In genomic region chr2:29965906-29966305, GRCm38 (mm10) we compare ENCODE assay signal across 8 mouse cellular contexts. TPM values are rescaled to one million over a fixed set of nuclear protein-coding genes. Genes with fewer than 3 reads are reported as not detected.
A peak's percentile ranks its signal among the peaks of the same experiment; 100 is the strongest.
DNase-seq lines count a peak whose midpoint lies in the region; ATAC-seq lines count a peak whose summit lies in the region.

No protein-coding gene starts in this region.

- H3K9me3 ChIP-seq in intestine, embryonic 16.5 days (ENCODE audit: control insufficient read depth, low read length) = no peaks in the 10 kb centered on the region
- no peaks in the 10 kb centered on the region for H3K9me3 ChIP-seq in limb, embryonic 12.5 days
- H3K9me3 ChIP-seq in midbrain, embryonic 15.5 days = no peaks in the 10 kb centered on the region

- H3K4me3 ChIP-seq in intestine, embryonic 16.5 days (ENCODE audit: low read length) = peak overlapping the region; percentile 95
- peak overlapping the region; percentile 91 for H3K4me3 ChIP-seq in limb, embryonic 12.5 days (replicated peaks)
- peak overlapping the region; percentile 88 for H3K4me3 ChIP-seq in midbrain, embryonic 15.5 days

- no peaks in the 10 kb centered on the region for H3K36me3 ChIP-seq in intestine, embryonic 16.5 days (ENCODE audit: control insufficient read depth, insufficient read depth, low read length)
- H3K36me3 ChIP-seq in limb, embryonic 12.5 days = peaks cover 21% of the 10 kb centered on the region
- H3K36me3 ChIP-seq in midbrain, embryonic 15.5 days (replicated peaks) = peaks cover 17% of the 10 kb centered on the region

- H3K27ac ChIP-seq in intestine, embryonic 16.5 days (ENCODE audit: low read length) = peak overlapping the region; percentile 92
- peak overlapping the region; percentile 87 for H3K27ac ChIP-seq in limb, embryonic 12.5 days
- peak overlapping the region; percentile 98 for H3K27ac ChIP-seq in midbrain, embryonic 15.5 days

- peak overlapping the region; percentile 97 for H3K9ac ChIP-seq in intestine, embryonic 16.5 days (ENCODE audit: low read depth, low read length)
- peak overlapping the region; percentile 98 for H3K9ac ChIP-seq in limb, embryonic 12.5 days (replicated peaks)
- peak overlapping the region; percentile 100 for H3K9ac ChIP-seq in midbrain, embryonic 15.5 days

- DNase-seq in heart, adult 18-20 months = peak; percentile 50 to 72
- no peak for DNase-seq in heart, adult 11 months
- DNase-seq in cerebellum, adult 18-20 months = peak; percentile 41 to 73
- peak; percentile 32 to 39 for DNase-seq in frontal cortex, postnatal 25 days (ENCODE audit: low spot score in 2 of 2)
- DNase-seq in testis, postnatal 10 days (ENCODE audit: low spot score) = peak; percentile 71

- 1% methylated on average over 21 of the region's 41 CpGs for WGBS in intestine, embryonic 16.5 days
- WGBS in limb, embryonic 12.5 days = under 1% methylated on average over 41 of the region's 41 CpGs
- under 1% methylated on average over 39 of the region's 41 CpGs for WGBS in midbrain, embryonic 15.5 days

- H3K4me1 ChIP-seq in intestine, embryonic 16.5 days (ENCODE audit: control insufficient read depth, insufficient read depth, low read length) = peaks cover 29% of the 10 kb centered on the region
- H3K4me1 ChIP-seq in limb, embryonic 12.5 days (replicated peaks) = peaks cover 24% of the 10 kb centered on the region
- peaks cover 50% of the 10 kb centered on the region for H3K4me1 ChIP-seq in midbrain, embryonic 15.5 days

- no peaks in the 10 kb centered on the region for H3K27me3 ChIP-seq in intestine, embryonic 16.5 days (replicated peaks; ENCODE audit: control insufficient read depth, insufficient read depth, low read length)
- H3K27me3 ChIP-seq in limb, embryonic 12.5 days = no peaks in the 10 kb centered on the region
- H3K27me3 ChIP-seq in midbrain, embryonic 15.5 days (replicated peaks) = no peaks in the 10 kb centered on the region

- peak overlapping the region; percentile 61 for H3K4me2 ChIP-seq in intestine, embryonic 16.5 days (ENCODE audit: low read depth, low read length)
- peak overlapping the region; percentile 61 for H3K4me2 ChIP-seq in limb, embryonic 12.5 days
- peak overlapping the region; percentile 67 for H3K4me2 ChIP-seq in midbrain, embryonic 15.5 days

- ATAC-seq in intestine, embryonic 16.5 days = no peak; the same call in 1 of the 2 replicates
- ATAC-seq in limb, embryonic 12.5 days (ENCODE audit: insufficient number of reproducible peaks, insufficient read depth, low FRiP score, low TSS enrichment, low read depth) = peak; percentile 21; the same call in 1 of the 2 replicates
- ATAC-seq in midbrain, embryonic 15.5 days (replicated peaks) = peak; percentile 43

RNA-seq across cellular contexts. Expression of gene Sptan1, which starts 0.5 kb away (rescaled TPM):
- 100 to 1,000 TPM; 157 to 176 TPM for total RNA-seq in heart, adult 18-20 months (2021)
- 66.0 and 76.0 TPM in 2 replicates for polyA plus RNA-seq in intestine, embryonic 16.5 days (2015; fragmentation: Nextera tagmentation; extraction: Ambion mirVana)
- 89.3 and 90.0 TPM in 2 replicates for polyA plus RNA-seq in limb, embryonic 12.5 days (2016; fragmentation: Nextera tagmentation; extraction: Ambion mirVana)
- 238 and 239 TPM in 2 replicates for polyA plus RNA-seq in midbrain, embryonic 15.5 days (2015; fragmentation: Nextera tagmentation; extraction: Ambion mirVana)

RNA-seq across cellular contexts. Expression of gene Gle1, which starts 30.7 kb away (rescaled TPM):
- 10 to 100 TPM; 22.7 to 24.7 TPM for total RNA-seq in heart, adult 18-20 months (2021)
- 38.2 and 44.6 TPM in 2 replicates for polyA plus RNA-seq in intestine, embryonic 16.5 days (2015; fragmentation: Nextera tagmentation; extraction: Ambion mirVana)
- polyA plus RNA-seq in limb, embryonic 12.5 days (2016; fragmentation: Nextera tagmentation; extraction: Ambion mirVana) = 72.5 and 76.2 TPM in 2 replicates
- polyA plus RNA-seq in midbrain, embryonic 15.5 days (2015; fragmentation: Nextera tagmentation; extraction: Ambion mirVana) = 75.1 and 78.0 TPM in 2 replicates
